Comparison of ENCODE assay signal across 9 mouse cellular contexts in genomic region chr7:145195186-145195927, GRCm38 (mm10). TPM values are rescaled to one million over a fixed set of nuclear protein-coding genes. Genes with fewer than 3 reads are reported as not detected.
A peak's percentile ranks its signal among the peaks of the same experiment; 100 is the strongest.
DNase-seq lines count a peak whose midpoint lies in the region; ATAC-seq and TF ChIP-seq lines count a peak whose summit lies in the region.
"Had no signal": no experiment of that assay in that cellular context is flagged by ENCODE, and none has a peak within 500 bp of the region (broad histone marks: within the 10 kb centered on the region; RNA-seq: fewer than 3 reads in every experiment).

No protein-coding gene starts in this region.

- 68% methylated on average over 5 of the region's 5 CpGs for WGBS in midbrain, embryonic 10.5 days
- WGBS in midbrain, embryonic 11.5 days, result 60% methylated on average over 5 of the region's 5 CpGs
- 54% methylated on average over 5 of the region's 5 CpGs for whole genome bisulfite sequencing in heart, embryonic 13.5 days
- 70% methylated on average over 5 of the region's 5 CpGs for WGBS in kidney, adult 2 months

- no peaks in the 10 kb centered on the region for H3K36me3 ChIP-seq in midbrain, embryonic 10.5 days
- H3K36me3 ChIP-seq in midbrain, embryonic 11.5 days (ENCODE audit: control insufficient read depth, insufficient read depth, low read length), result no peaks in the 10 kb centered on the region
- no peaks in the 10 kb centered on the region for H3K36me3 ChIP-seq in heart, embryonic 13.5 days
- H3K36me3 ChIP-seq in myocyte (ENCODE audit: control insufficient read depth, insufficient read depth), result no peaks in the 10 kb centered on the region
- H3K36me3 ChIP-seq in kidney, adult 2 months (ENCODE audit: control insufficient read depth, insufficient read depth, low read length), result no peaks in the 10 kb centered on the region
- H3K36me3 ChIP-seq: liver, embryonic 15.5 days had no signal

- no peak overlapping the region for H3K4me3 ChIP-seq in midbrain, embryonic 10.5 days
- no peak overlapping the region for H3K4me3 ChIP-seq in midbrain, embryonic 11.5 days (ENCODE audit: low read depth, low read length)
- no peak overlapping the region for H3K4me3 ChIP-seq in heart, embryonic 13.5 days
- no peak overlapping the region for H3K4me3 ChIP-seq in myocyte
- no peak overlapping the region for H3K4me3 ChIP-seq in kidney, adult 2 months (ENCODE audit: insufficient read depth, low read depth, low read length)
- H3K4me3 ChIP-seq: liver, embryonic 15.5 days had no signal

- TF ChIP-seq CTCF in kidney, adult 2 months (conservative IDR thresholded peaks at IDR 0.05; ENCODE audit: insufficient read depth, insufficient read length, low read depth, low read length), result no peak

- peak; percentile 92 for DNase-seq in heart, adult 11 months
- DNase-seq in heart, postnatal 25 days (ENCODE audit: low spot score), result no peak
- no peak for DNase-seq in midbrain, embryonic 10.5 days (ENCODE audit: low spot score)
- DNase-seq in midbrain, embryonic 11.5 days (ENCODE audit: low spot score, missing footprints), result no peak
- no peak for DNase-seq in kidney, adult 2 months
- DNase-seq in yolk sac, embryonic 10.5 days (ENCODE audit: low spot score), result no peak

- H3K4me1 ChIP-seq in midbrain, embryonic 10.5 days, result peaks cover 31% of the 10 kb centered on the region
- no peaks in the 10 kb centered on the region for H3K4me1 ChIP-seq in midbrain, embryonic 11.5 days (ENCODE audit: control insufficient read depth, insufficient read depth, low read length)
- peaks cover 68% of the 10 kb centered on the region for H3K4me1 ChIP-seq in heart, embryonic 13.5 days
- 0 out of 2 replicates have a peak, but pooled peaks cover 3% of the 10 kb centered on the region for H3K4me1 ChIP-seq in kidney, adult 2 months (ENCODE audit: control insufficient read depth, insufficient read depth, low read length)
- H3K4me1 ChIP-seq: liver, embryonic 15.5 days had no signal

- ATAC-seq in midbrain, embryonic 11.5 days (ENCODE audit: low FRiP score), result no peak
- ATAC-seq in heart, embryonic 13.5 days (ENCODE audit: extremely low read depth, insufficient number of reproducible peaks, low FRiP score, low TSS enrichment), result no peak

- no peak overlapping the region for H3K4me2 ChIP-seq in midbrain, embryonic 11.5 days
- no peak overlapping the region for H3K4me2 ChIP-seq in heart, embryonic 13.5 days
- H3K4me2 ChIP-seq in myocyte (ENCODE audit: low read depth), result peak overlapping the region; percentile 45
- H3K4me2 ChIP-seq: liver, embryonic 15.5 days had no signal

- H3K79me2 ChIP-seq in myocyte (ENCODE audit: control insufficient read depth, insufficient read depth), result no peaks in the 10 kb centered on the region

- intact Hi-C loops in heart, postnatal 25 days (cut with DNase I), result loop anchor here (5.0 kb wide), 1 partner anchor 83 kb away; no protein-coding TSS in a partner anchor

- no peak overlapping the region for H3K9ac ChIP-seq in midbrain, embryonic 11.5 days (ENCODE audit: low read length)
- H3K9ac ChIP-seq in heart, embryonic 13.5 days, result peak overlapping the region; percentile 58; the same call in 1 of the 2 replicates
- H3K9ac ChIP-seq: liver, embryonic 15.5 days had no signal

- no peaks in the 10 kb centered on the region for H3K27me3 ChIP-seq in midbrain, embryonic 10.5 days (ENCODE audit: low read depth, poor library complexity, severe bottlenecking)
- H3K27me3 ChIP-seq in midbrain, embryonic 11.5 days (ENCODE audit: control insufficient read depth, insufficient read depth, low read length), result no peaks in the 10 kb centered on the region
- H3K27me3 ChIP-seq in heart, embryonic 13.5 days (replicated peaks), result no peaks in the 10 kb centered on the region
- H3K27me3 ChIP-seq in myocyte (ENCODE audit: control insufficient read depth, insufficient read depth, insufficient read length), result no peaks in the 10 kb centered on the region
- no peaks in the 10 kb centered on the region for H3K27me3 ChIP-seq in kidney, adult 2 months (replicated peaks; ENCODE audit: control insufficient read depth, insufficient read depth, low read length)
- H3K27me3 ChIP-seq: liver, embryonic 15.5 days had no signal

- TF ChIP-seq POLR2A in myocyte (IDR thresholded peaks at IDR 0.05; ENCODE audit: insufficient read length, low read depth), result no peak
- TF ChIP-seq POLR2A in kidney, adult 2 months (IDR thresholded peaks at IDR 0.05; ENCODE audit: low read depth, low read length), result no peak

- H3K27ac ChIP-seq in midbrain, embryonic 10.5 days (replicated peaks), result peak overlapping the region; percentile 38; the same call in 1 of the 2 replicates
- H3K27ac ChIP-seq in midbrain, embryonic 11.5 days (ENCODE audit: low read depth, low read length), result no peak overlapping the region
- H3K27ac ChIP-seq in heart, embryonic 13.5 days (replicated peaks), result peak overlapping the region; percentile 82
- no peak overlapping the region for H3K27ac ChIP-seq in kidney, adult 2 months (ENCODE audit: insufficient read depth, low read depth, low read length)
- H3K27ac ChIP-seq: liver, embryonic 15.5 days had no signal

- H3K9me3 ChIP-seq in midbrain, embryonic 10.5 days (replicated peaks), result no peaks in the 10 kb centered on the region
- H3K9me3 ChIP-seq in midbrain, embryonic 11.5 days (ENCODE audit: control insufficient read depth, low read length), result no peaks in the 10 kb centered on the region
- no peaks in the 10 kb centered on the region for H3K9me3 ChIP-seq in heart, embryonic 13.5 days
- H3K9me3 ChIP-seq: liver, embryonic 15.5 days had no signal

- no peak overlapping the region for H3ac ChIP-seq in myocyte (ENCODE audit: control insufficient read depth, insufficient read length)

TF ChIP-seq in myocyte, 11 proteins besides CTCF, POLR2A, EP300 and RAD21:
- TF ChIP-seq POLR2AphosphoS2 (IDR thresholded peaks at IDR 0.05; ENCODE audit: insufficient read length, low read depth), result no peak
- peak in 2 of 3 experiments; percentile 4 to 5 for TF ChIP-seq MYOD1 (IDR thresholded peaks at IDR 0.05; ENCODE audit: control insufficient read depth in 1 of 3, insufficient read length in 2 of 3, low read depth in 2 of 3)

RNA-seq across cellular contexts. Expression of gene 1810010D01Rik, which starts 12.6 kb away (rescaled TPM):
- total RNA-seq in heart, postnatal 25 days (2021), result not detected
- polyA plus RNA-seq in midbrain, embryonic 10.5 days (2016; fragmentation: Nextera tagmentation; extraction: Ambion mirVana), result 0.57 TPM in 1 of 2 replicates, not detected in the other
- 0.49 TPM in 1 of 2 replicates, not detected in the other for polyA plus RNA-seq in midbrain, embryonic 11.5 days (2014; fragmentation: Nextera tagmentation; extraction: Ambion mirVana)
- polyA plus RNA-seq in heart, embryonic 13.5 days (2015; fragmentation: Nextera tagmentation; extraction: Ambion mirVana), result 0.16 and 0.29 TPM in 2 replicates
- not detected for polyA plus RNA-seq in myocyte (2012; fragmentation: generic; extraction: Trizol)
- 0.42 and 0.88 TPM in 2 replicates for polyA plus RNA-seq in kidney, adult 2 months (2012; rRNA removed)

Comparison
In these comparisons a context has a peak if more than half of its experiments do, and no peak if none do; other contexts are left out.
1. H3K27ac ChIP-seq: peak in midbrain, embryonic 10.5 days (single experiment) and heart, embryonic 13.5 days (single experiment); none in midbrain, embryonic 11.5 days (single experiment) and kidney, adult 2 months (single experiment).